Mouse (Mus musculus): ENCODE measurements around the gene Tmc6. TPM values are rescaled to one million over a fixed set of nuclear protein-coding genes. Genes with fewer than 3 reads are reported as not detected.

The Tmc6 gene
- polyA plus RNA-seq, 1 experiment = 78.2 TPM

DNA sequence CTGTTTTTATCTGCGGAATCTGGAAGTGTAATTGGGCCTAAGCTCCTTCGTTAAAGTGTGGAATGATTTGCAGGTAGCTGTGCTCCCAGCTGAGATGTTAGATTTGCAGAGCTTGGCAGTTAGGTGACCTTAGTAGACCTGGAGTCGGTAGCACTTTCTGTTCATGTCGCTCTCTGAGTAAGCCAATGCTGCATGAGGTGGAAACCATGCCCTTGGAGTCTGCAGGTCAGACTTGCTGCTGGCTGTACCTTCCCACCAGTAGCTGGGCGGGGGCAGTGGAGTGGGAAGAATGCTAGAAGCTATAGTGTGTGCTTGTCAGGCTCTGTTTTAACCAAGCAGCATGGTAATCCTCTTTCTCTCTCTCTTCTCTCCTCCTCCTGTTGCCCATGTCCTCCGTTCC is 40.9 kb downstream of the Tmc6 start:
- Histone ChIP-seq H3K27me3 (replicated peaks) (no peaks in the 10 kb centered on the region), H3K4me3 (replicated peaks) (no peak overlapping the region), H3K36me3 (replicated peaks; ENCODE audit: low read length) (peaks cover 98% of the 10 kb centered on the region), H3K9me3 (no peaks in the 10 kb centered on the region), H3K4me1 (peaks cover 19% of the 10 kb centered on the region)
- TF ChIP-seq FLI1 (IDR thresholded peaks at IDR 0.05; ENCODE audit: low read length) (no peak), GATA1 (IDR thresholded peaks at IDR 0.05; ENCODE audit: borderline replicate concordance, low read length) (no peak)

GRCm38 (mm10) chr11:117738123-117738522 is 43.9 kb downstream of the Tmc6 start:
- H3K36me3 ChIP-seq (replicated peaks; ENCODE audit: low read length) = peaks cover 97% of the 10 kb centered on the region
- peaks cover 17% of the 10 kb centered on the region for H3K4me1 ChIP-seq
- TF ChIP-seq GATA1 (IDR thresholded peaks at IDR 0.05; ENCODE audit: borderline replicate concordance, low read length) = no peak
- no peak for TF ChIP-seq FLI1 (IDR thresholded peaks at IDR 0.05; ENCODE audit: low read length)
- H3K9me3 ChIP-seq = no peaks in the 10 kb centered on the region
- no peaks in the 10 kb centered on the region for H3K27me3 ChIP-seq (replicated peaks)
- H3K4me3 ChIP-seq (replicated peaks) = no peak overlapping the region

DNA sequence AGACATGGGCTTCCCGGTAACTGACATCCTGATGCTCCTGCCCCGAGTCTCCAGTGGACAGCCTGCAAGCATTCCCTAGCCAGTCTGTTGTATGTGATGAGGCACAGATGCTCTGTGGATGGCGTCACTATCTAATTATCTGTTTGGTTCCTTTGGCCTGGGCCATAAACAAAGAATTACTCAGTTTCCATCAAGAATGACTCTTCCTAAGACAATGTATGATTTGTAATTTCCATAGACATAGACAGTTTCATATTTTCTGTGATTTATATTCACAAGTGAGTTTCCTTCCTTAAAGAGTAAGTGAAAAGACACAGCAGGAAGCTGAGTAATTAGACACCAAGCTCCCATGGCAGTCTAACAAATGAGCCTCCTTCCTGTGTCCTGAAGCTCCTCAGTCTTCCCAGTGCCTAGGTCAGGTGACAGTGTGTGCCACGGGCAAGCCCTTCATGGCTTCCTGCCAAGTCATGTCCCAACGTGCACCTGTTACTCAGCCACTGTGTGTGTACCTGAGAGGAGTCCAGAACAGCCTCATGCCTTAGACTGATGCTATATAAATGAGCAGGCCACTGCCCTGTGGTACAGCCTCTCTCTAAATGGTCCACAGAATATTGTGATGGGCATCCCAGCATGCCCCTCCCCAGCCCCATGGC is 45.8 kb downstream of the Tmc6 start:
- no peaks in the 10 kb centered on the region for H3K27me3 ChIP-seq (replicated peaks)
- H3K4me3 ChIP-seq (replicated peaks) = no peak overlapping the region
- peaks cover 86% of the 10 kb centered on the region for H3K36me3 ChIP-seq (replicated peaks; ENCODE audit: low read length)
- H3K4me1 ChIP-seq = peaks cover 21% of the 10 kb centered on the region
- no peaks in the 10 kb centered on the region for H3K9me3 ChIP-seq
- TF ChIP-seq FLI1 (IDR thresholded peaks at IDR 0.05; ENCODE audit: low read length) = no peak
- TF ChIP-seq GATA1 (IDR thresholded peaks at IDR 0.05; ENCODE audit: borderline replicate concordance, low read length) = no peak

DNA sequence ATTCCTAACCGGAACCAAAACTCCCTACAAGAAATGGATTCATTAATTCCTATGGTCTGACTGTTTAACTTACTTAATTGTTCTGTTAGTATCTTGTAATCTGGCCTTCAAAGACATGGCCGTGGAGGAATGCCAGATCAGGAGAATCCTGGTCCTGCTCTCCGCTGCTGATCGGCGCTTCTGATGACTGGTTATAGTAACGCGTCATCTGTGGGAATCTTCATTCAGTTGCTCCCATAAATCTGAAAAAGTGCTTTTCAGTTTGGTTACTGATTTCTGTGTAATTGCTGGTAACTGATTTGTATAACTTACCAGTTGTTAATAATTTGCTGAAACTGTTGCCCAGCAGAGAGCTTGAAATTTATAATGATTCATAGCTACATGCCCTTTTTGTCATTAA is 50.5 kb downstream of the Tmc6 start:
- Histone ChIP-seq H3K36me3 (replicated peaks; ENCODE audit: low read length) (peaks cover 39% of the 10 kb centered on the region), H3K4me3 (replicated peaks) (no peak overlapping the region), H3K4me1 (peaks cover 31% of the 10 kb centered on the region), H3K27me3 (replicated peaks) (no peaks in the 10 kb centered on the region), H3K9me3 (no peaks in the 10 kb centered on the region)
- TF ChIP-seq FLI1 (IDR thresholded peaks at IDR 0.05; ENCODE audit: low read length) = no peak
- no peak for TF ChIP-seq GATA1 (IDR thresholded peaks at IDR 0.05; ENCODE audit: borderline replicate concordance, low read length)

- H3K9me3 ChIP-seq = no peaks in the 10 kb centered on the region
- H3K4me1 ChIP-seq = peaks cover 25% of the 10 kb centered on the region
- TF ChIP-seq GATA1 (IDR thresholded peaks at IDR 0.05; ENCODE audit: borderline replicate concordance, low read length) (no peak), FLI1 (IDR thresholded peaks at IDR 0.05; ENCODE audit: low read length) (no peak)
- H3K27me3 ChIP-seq (replicated peaks) = no peaks in the 10 kb centered on the region
- peaks cover 29% of the 10 kb centered on the region for H3K36me3 ChIP-seq (replicated peaks; ENCODE audit: low read length)
- H3K4me3 ChIP-seq (replicated peaks) = no peak overlapping the region
Observed at GRCm38 (mm10) chr11:117730490-117730838, 51.5 kb downstream of the Tmc6 start.

DNA sequence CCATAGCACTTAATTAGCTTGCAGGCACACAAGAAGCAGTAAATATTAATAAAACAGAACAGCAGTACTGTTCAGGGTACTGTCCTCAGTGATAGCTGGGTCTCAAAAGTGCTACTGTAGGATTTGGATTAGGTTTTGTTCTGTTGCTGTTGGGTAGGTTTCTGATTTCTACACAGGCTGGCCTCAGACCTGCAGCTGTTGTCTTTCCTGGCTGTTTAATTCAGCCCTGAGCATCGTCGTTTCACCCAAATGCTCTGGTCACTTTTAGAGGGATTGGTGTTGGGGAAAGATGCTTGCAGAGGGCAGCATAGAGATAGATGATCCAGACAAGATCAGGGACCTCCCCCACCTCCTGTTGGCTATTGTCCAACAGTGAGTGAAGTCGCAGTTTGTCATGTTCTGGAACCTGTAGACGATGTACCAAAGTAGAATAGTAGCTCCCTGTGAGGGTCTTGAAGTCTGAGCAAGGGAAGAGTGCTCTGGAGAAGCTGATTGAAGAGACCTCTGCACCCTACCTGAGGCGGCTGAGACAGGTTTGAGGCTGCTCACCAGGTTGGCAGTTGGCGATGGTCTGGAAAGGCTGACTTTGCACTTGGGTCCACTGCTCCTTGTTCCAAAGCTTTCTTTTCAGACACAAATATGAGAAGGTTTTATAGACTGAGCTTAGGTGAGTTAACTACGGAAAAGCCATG is 52.1 kb downstream of the Tmc6 start:
- H3K9me3 ChIP-seq = no peaks in the 10 kb centered on the region
- H3K4me1 ChIP-seq = peaks cover 30% of the 10 kb centered on the region
- TF ChIP-seq FLI1 (IDR thresholded peaks at IDR 0.05; ENCODE audit: low read length) (no peak), GATA1 (IDR thresholded peaks at IDR 0.05; ENCODE audit: borderline replicate concordance, low read length) (no peak)
- H3K4me3 ChIP-seq (replicated peaks) = no peak overlapping the region
- no peaks in the 10 kb centered on the region for H3K27me3 ChIP-seq (replicated peaks)
- H3K36me3 ChIP-seq (replicated peaks; ENCODE audit: low read length) = peaks cover 24% of the 10 kb centered on the region

- TF ChIP-seq FLI1 (IDR thresholded peaks at IDR 0.05; ENCODE audit: low read length) (no peak), GATA1 (IDR thresholded peaks at IDR 0.05; ENCODE audit: borderline replicate concordance, low read length) (no peak)
- H3K36me3 ChIP-seq (replicated peaks; ENCODE audit: low read length) = peaks cover 19% of the 10 kb centered on the region
- no peaks in the 10 kb centered on the region for H3K9me3 ChIP-seq
- no peaks in the 10 kb centered on the region for H3K27me3 ChIP-seq (replicated peaks)
- H3K4me1 ChIP-seq = peaks cover 36% of the 10 kb centered on the region
- no peak overlapping the region for H3K4me3 ChIP-seq (replicated peaks)
Observed at GRCm38 (mm10) chr11:117729341-117729740, 52.7 kb downstream of the Tmc6 start.

DNA sequence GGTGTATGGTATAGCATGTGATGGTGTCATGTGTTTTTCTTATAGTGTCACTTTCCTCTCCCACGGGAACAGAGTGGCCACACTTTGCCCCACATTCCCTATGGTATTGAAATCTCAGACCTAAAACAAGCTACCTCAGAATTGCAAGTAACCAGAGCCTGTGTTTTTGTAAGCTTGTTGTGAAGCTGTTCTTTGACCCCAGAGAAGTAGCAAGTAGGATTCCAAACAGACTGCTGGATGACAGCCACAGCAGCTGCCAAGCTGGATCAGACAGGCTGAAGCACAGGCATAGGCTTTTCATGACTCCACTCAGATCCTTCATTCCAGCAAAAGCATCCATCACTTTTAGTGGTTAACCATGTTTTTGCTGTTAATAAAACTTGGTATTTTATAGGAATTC is 53.2 kb downstream of the Tmc6 start:
- H3K9me3 ChIP-seq = no peaks in the 10 kb centered on the region
- no peak for TF ChIP-seq FLI1 (IDR thresholded peaks at IDR 0.05; ENCODE audit: low read length)
- TF ChIP-seq GATA1 (IDR thresholded peaks at IDR 0.05; ENCODE audit: borderline replicate concordance, low read length) = no peak
- H3K36me3 ChIP-seq (replicated peaks; ENCODE audit: low read length) = peaks cover 17% of the 10 kb centered on the region
- no peaks in the 10 kb centered on the region for H3K27me3 ChIP-seq (replicated peaks)
- H3K4me1 ChIP-seq = peaks cover 41% of the 10 kb centered on the region
- H3K4me3 ChIP-seq (replicated peaks) = no peak overlapping the region

DNA sequence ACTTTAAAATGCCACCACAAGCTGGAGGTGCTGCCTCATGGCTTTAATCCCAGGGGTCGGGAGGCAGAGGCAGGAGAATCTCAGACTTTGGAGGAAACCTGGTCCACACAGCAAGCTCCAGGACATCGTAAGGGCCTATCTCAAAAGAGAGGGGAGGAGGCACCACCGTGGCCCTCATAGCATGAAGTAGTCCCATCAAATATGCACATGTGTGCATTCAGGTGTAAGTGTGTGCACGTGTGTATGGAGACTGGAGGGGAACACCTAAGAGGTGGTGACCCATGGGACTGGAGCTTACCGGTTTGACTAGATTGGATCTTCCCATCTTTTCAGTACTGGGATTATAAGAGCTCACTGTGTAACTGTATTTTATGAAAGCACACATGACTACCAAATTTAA is 53.8 kb downstream of the Tmc6 start:
- Histone ChIP-seq H3K4me3 (replicated peaks) (no peak overlapping the region), H3K9me3 (no peaks in the 10 kb centered on the region), H3K27me3 (replicated peaks) (no peaks in the 10 kb centered on the region), H3K36me3 (replicated peaks; ENCODE audit: low read length) (peaks cover 17% of the 10 kb centered on the region), H3K4me1 (peaks cover 47% of the 10 kb centered on the region)
- TF ChIP-seq GATA1 (IDR thresholded peaks at IDR 0.05; ENCODE audit: borderline replicate concordance, low read length) (no peak), FLI1 (IDR thresholded peaks at IDR 0.05; ENCODE audit: low read length) (no peak)

- H3K4me1 ChIP-seq = peaks cover 56% of the 10 kb centered on the region
- no peak overlapping the region for H3K4me3 ChIP-seq (replicated peaks)
- H3K36me3 ChIP-seq (replicated peaks; ENCODE audit: low read length) = peaks cover 21% of the 10 kb centered on the region
- no peaks in the 10 kb centered on the region for H3K27me3 ChIP-seq (replicated peaks)
- no peak for TF ChIP-seq GATA1 (IDR thresholded peaks at IDR 0.05; ENCODE audit: borderline replicate concordance, low read length)
- no peaks in the 10 kb centered on the region for H3K9me3 ChIP-seq
Observed at GRCm38 (mm10) chr11:117727031-117727430, 55.0 kb downstream of the Tmc6 start.

Data from megakaryocyte, embryonic 14.5 days (primary cell).